Mouse (Mus musculus): Measurements from ENCODE around the gene Uspl1.

Uspl1 gene

GRCm38 (mm10) chr5:149211041-149211440, 26.9 kb downstream of the Uspl1 start:
- no peak for DNase-seq (ENCODE audit: low spot score)

- DNase-seq (ENCODE audit: low spot score) = no peak
Measured at GRCm38 (mm10) chr5:149212806-149213205, 28.7 kb downstream of the Uspl1 start.

- DNase-seq (ENCODE audit: low spot score) = no peak
Measured at GRCm38 (mm10) chr5:149215540-149215939, 31.4 kb downstream of the Uspl1 start.

- DNase-seq (ENCODE audit: low spot score) = no peak
Measured at GRCm38 (mm10) chr5:149217524-149218357, 33.6 kb downstream of the Uspl1 start.

GRCm38 (mm10) chr5:149219493-149219892, 35.3 kb downstream of the Uspl1 start:
- no peak for DNase-seq (ENCODE audit: low spot score)

- DNase-seq (ENCODE audit: low spot score) = no peak
Measured at GRCm38 (mm10) chr5:149221355-149221754, 37.2 kb downstream of the Uspl1 start.

- DNase-seq (ENCODE audit: low spot score) = no peak
Measured at GRCm38 (mm10) chr5:149224666-149225065, 40.5 kb downstream of the Uspl1 start.

- peak; percentile 98 for DNase-seq (ENCODE audit: low spot score)
Measured at GRCm38 (mm10) chr5:149228700-149229618, 44.8 kb downstream of the Uspl1 start.

- no peak for DNase-seq (ENCODE audit: low spot score)
Measured at GRCm38 (mm10) chr5:149229619-149230339, 45.6 kb downstream of the Uspl1 start.

- DNase-seq (ENCODE audit: low spot score) = no peak
Measured at GRCm38 (mm10) chr5:149235002-149235401, 50.9 kb downstream of the Uspl1 start.

- no peak for DNase-seq (ENCODE audit: low spot score)
Measured at GRCm38 (mm10) chr5:149237221-149237950, 53.2 kb downstream of the Uspl1 start.

GRCm38 (mm10) chr5:149242467-149242866, 58.3 kb downstream of the Uspl1 start:
- DNase-seq (ENCODE audit: low spot score) = no peak

GRCm38 (mm10) chr5:149243053-149243452, 58.9 kb downstream of the Uspl1 start:
- DNase-seq (ENCODE audit: low spot score) = no peak

- no peak for DNase-seq (ENCODE audit: low spot score)
Measured at GRCm38 (mm10) chr5:149245391-149245964, 61.3 kb downstream of the Uspl1 start.

- peak; percentile 31 for DNase-seq (ENCODE audit: low spot score)
Measured at GRCm38 (mm10) chr5:149245965-149246470, 61.9 kb downstream of the Uspl1 start.

- no peak for DNase-seq (ENCODE audit: low spot score)
Measured at GRCm38 (mm10) chr5:149247047-149247904, 63.1 kb downstream of the Uspl1 start.

GRCm38 (mm10) chr5:149252303-149252702, 68.2 kb downstream of the Uspl1 start:
- no peak for DNase-seq (ENCODE audit: low spot score)

- DNase-seq (ENCODE audit: low spot score) = no peak
Measured at GRCm38 (mm10) chr5:149253491-149253890, 69.3 kb downstream of the Uspl1 start.

- DNase-seq (ENCODE audit: low spot score) = no peak
Measured at GRCm38 (mm10) chr5:149255522-149255921, 71.4 kb downstream of the Uspl1 start.
